Mouse (Mus musculus) kidney, adult 2 months (tissue): Measurements from ENCODE around the gene Sema6b.

ENCODE experiments used
- CTCF ChIP-seq: fragments of 200-500 bp; conservative IDR thresholded peaks from 2 replicates; pipeline ENCODE4 v1.5.1; 2011; ENCODE audit warnings: low read depth, mild to moderate bottlenecking, control low read depth, low read length, moderate library complexity, mixed read lengths; ENCODE audit not compliant: insufficient read depth, insufficient read length
- POLR2A ChIP-seq: fragments of 200-500 bp; IDR thresholded peaks from one replicate; pipeline ENCODE4 v1.6.1; 2011; ENCODE audit warnings: low read depth, low read length, control low read depth

GRCm38 (mm10) chr17:56148790-56149618, 8.9 kb upstream of the Sema6b start:
- TF ChIP-seq CTCF (no peak), POLR2A (no peak)
